Mouse (Mus musculus) brain, embryonic 14.5 days (tissue): ENCODE results near the gene Iqsec1.

ENCODE experiments used
- CTCF ChIP-seq: fragments of 200-500 bp; IDR thresholded peaks from 2 replicates; pipeline ENCODE4 v1.5.1; 2012; ENCODE audit warnings: inconsistent platforms, mild to moderate bottlenecking, moderate library complexity, borderline replicate concordance; ENCODE audit not compliant: insufficient read depth, insufficient read length; ENCODE audit errors: extremely low read depth
- POLR2A ChIP-seq: fragments of 200-500 bp; IDR thresholded peaks from 2 replicates; pipeline ENCODE4 v1.6.1; 2012; ENCODE audit warnings: mild to moderate bottlenecking, inconsistent platforms, borderline replicate concordance; ENCODE audit not compliant: poor library complexity, insufficient read depth, insufficient read length, severe bottlenecking; ENCODE audit errors: extremely low read depth

GRCm38 (mm10) chr6:90999176-90999575, 10.7 kb upstream of the Iqsec1 start:
- TF ChIP-seq POLR2A (no peak), CTCF (no peak)
